ENCODE assay signal across 12 mouse cellular contexts in the genomic region with DNA sequence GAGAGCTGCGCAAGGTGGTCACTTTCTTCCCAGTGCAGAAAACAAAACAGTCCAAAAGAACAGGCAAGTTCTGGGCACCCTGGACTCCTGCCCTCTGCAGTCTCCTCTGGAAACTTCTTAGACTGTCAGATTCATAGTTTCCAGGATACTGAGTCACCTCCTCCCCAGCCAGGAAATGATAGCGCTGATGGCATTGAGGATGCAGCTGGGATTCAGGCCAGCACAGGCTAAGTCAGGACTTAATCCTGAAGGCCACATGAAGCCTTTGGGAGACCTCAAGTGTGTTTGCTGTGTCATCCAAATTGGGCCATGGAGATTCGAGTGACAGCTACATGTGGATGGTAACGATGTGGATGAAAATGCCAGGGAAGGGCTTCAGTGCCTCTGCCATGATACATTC.
DNase-seq lines count a peak whose midpoint lies in the region; ATAC-seq and TF ChIP-seq lines count a peak whose summit lies in the region.
"Had no signal": no experiment of that assay in that cellular context is flagged by ENCODE, and none has a peak within 500 bp of the region (broad histone marks: within the 10 kb centered on the region; RNA-seq: fewer than 3 reads in every experiment).

No protein-coding gene starts in this region.

- TF ChIP-seq EP300 in lung, postnatal 0 days (IDR thresholded peaks at IDR 0.05), result peak; percentile 60

- H3K27ac ChIP-seq in lung, postnatal 0 days (ENCODE audit: low read length), result peak overlapping the region; percentile 49; the same call in 1 of the 2 replicates
- H3K27ac ChIP-seq: forebrain, embryonic 15.5 days; macrophage had no signal

- no peaks in the 10 kb centered on the region for H3K36me3 ChIP-seq in lung, postnatal 0 days (ENCODE audit: insufficient read depth, low read length)
- H3K36me3 ChIP-seq: forebrain, embryonic 15.5 days had no signal

- H3K4me3 ChIP-seq in lung, postnatal 0 days (ENCODE audit: low read depth, low read length), result no peak overlapping the region
- H3K4me3 ChIP-seq: forebrain, embryonic 15.5 days had no signal

- intact Hi-C loops in gastrocnemius, postnatal 14 days (cut with DNase I; ENCODE audit: low total_unique reads), result no loop called here

- ATAC-seq in lung, postnatal 0 days, result peak; percentile 90
- no peak for ATAC-seq in frontal cortex, adult (ENCODE audit: low TSS enrichment)
- ATAC-seq: CD4-positive, CD25-positive, alpha-beta regulatory T cell, adult 4 months; forebrain, embryonic 15.5 days had no signal

- H3K9me3 ChIP-seq in lung, postnatal 0 days (ENCODE audit: low read length), result no peaks in the 10 kb centered on the region
- H3K9me3 ChIP-seq: forebrain, embryonic 15.5 days had no signal

- no peaks in the 10 kb centered on the region for H3K27me3 ChIP-seq in lung, postnatal 0 days (replicated peaks; ENCODE audit: insufficient read depth, low read length)
- H3K27me3 ChIP-seq: forebrain, embryonic 15.5 days had no signal

- TF ChIP-seq CTCF in lung, postnatal 0 days (IDR thresholded peaks at IDR 0.05), result peak; percentile 51

- peak; percentile 26 for DNase-seq in gastrocnemius, postnatal 14 days
- no peak for DNase-seq in gastrocnemius, postnatal 4 days (ENCODE audit: low spot score in 2 of 2)
- peak; percentile 10 for DNase-seq in brain, adult 2 months (ENCODE audit: low read depth, low spot score)
- DNase-seq in heart, postnatal 4 days, result peak; percentile 58
- DNase-seq in lung, postnatal 0 days (ENCODE audit: low spot score), result peak; percentile 66
- DNase-seq in thymus, postnatal 0 days (ENCODE audit: low spot score), result no peak
- DNase-seq in urinary bladder, postnatal 10 days (ENCODE audit: low spot score), result no peak
- DNase-seq: cerebellum, postnatal 36 days had no signal

- no peak overlapping the region for H3K4me2 ChIP-seq in lung, postnatal 0 days (replicated peaks; ENCODE audit: low read depth, low read length)
- H3K4me2 ChIP-seq: forebrain, embryonic 15.5 days had no signal

- no peak overlapping the region for H3K9ac ChIP-seq in lung, postnatal 0 days (replicated peaks; ENCODE audit: low read depth)
- H3K9ac ChIP-seq: forebrain, embryonic 15.5 days had no signal

- H3K4me1 ChIP-seq in lung, postnatal 0 days (ENCODE audit: insufficient read depth, low read depth, low read length), result no peaks in the 10 kb centered on the region
- H3K4me1 ChIP-seq: forebrain, embryonic 15.5 days had no signal

- 70% methylated on average over 4 of the region's 4 CpGs for WGBS in lung, postnatal 0 days

Comparison
In these comparisons a context has a peak if more than half of its experiments do, and no peak if none do; other contexts are left out.
1. DNase-seq: peak in gastrocnemius, postnatal 14 days (single experiment), brain, adult 2 months (single experiment), heart, postnatal 4 days (single experiment) and lung, postnatal 0 days (single experiment); none in gastrocnemius, postnatal 4 days (0 of 2), thymus, postnatal 0 days (single experiment) and urinary bladder, postnatal 10 days (single experiment).